Mouse (Mus musculus) forelimb bud, embryonic 11.5 days (tissue): ENCODE data around the gene 1700030J22Rik.
A peak's percentile ranks its signal among the peaks of the same experiment; 100 is the strongest.

ENCODE experiments used
- DNase-seq: peaks from one replicate; pipeline ENCODE4 v3.0.0-alpha.2; 2012; ENCODE audit warnings: low read depth, low spot score

The 1700030J22Rik gene

DNA sequence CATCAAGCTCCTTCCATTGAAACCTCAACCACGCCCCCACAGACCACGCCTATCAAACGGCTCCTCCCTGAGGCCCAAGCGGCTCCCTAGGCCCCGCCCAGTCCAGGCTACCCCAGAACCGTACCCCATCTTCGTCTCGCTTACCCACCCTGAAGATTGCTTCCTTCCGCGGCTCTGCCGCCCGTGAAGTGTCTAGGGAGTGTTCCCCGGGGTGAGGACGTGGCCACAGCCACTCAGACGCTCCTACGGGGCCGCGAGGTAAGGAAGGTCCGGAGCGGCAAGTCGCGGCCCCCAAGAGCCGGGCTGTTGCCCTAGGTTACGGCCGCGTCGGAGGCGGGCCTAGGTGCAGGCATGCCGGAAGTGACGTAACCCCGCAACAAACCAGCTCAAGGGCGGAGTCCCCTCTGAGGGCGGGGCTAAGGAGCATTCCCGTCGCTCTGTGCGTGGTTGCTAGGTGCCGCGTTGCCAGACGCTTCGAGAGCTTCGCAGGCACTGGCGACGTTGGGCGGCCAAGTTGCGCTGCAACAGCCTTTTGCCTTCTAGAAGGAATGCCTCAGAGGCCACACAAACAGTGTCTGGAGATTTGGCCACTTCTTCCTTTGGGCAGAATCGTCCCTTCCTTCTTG lies at the start of gene 1700030J22Rik:
Gene 1700030J22Rik, minus strand, starts transcription at position 329 of the 626 bp plus-strand sequence.
- DNase-seq, result peak; percentile 98

DNA sequence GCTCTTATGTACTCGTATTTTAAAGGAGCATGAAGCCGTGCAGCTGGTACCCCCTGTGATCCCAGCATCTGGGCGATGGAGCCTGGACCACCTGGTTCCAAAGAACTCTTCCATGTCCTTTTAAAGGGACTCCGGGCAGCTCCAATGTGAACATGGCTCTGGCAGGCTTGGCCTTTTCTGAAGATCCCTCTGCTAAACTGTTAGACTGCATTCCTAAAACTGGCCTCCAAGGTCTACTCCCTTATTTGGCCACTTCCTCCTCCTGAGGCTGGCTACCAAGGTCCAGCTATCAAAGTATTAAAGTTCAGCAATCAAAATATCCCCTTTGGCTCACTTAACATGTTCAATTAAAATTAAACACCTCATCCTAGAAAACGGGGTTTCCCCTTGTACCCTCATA lies 48.8 kb upstream of the 1700030J22Rik start:
- no peak for DNase-seq

DNA sequence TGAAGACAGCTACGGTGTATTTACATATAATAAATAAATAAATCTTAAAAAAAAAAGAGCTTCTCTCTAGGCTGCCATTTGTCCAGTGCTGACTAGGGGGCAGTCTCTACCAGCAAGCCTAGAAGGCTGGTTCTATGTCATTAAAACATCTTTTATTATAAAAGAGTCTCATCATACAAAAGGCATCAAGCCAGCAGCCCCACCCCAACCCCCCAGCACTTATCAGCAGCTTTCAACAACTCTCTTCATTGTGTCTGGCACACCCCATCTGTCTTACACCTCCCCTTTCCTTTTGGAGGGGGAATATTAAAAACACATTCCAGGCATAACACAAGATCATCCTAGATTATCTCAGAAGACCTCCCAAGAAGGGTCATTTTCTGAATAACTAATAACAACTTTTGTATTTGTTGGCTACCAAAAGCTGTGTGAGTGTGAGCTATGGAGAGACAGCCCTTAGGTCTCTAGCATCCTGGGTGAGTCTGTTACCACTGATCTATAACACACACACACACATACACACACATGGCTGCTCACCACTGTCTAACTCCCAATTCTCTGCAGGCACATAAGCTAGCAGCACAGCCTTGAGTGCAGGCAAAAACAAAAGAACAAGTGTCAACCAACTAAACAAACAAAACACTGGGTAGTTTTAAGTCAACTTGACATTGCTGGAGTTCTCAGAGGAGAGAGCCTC lies 43.7 kb upstream of the 1700030J22Rik start:
- DNase-seq, result no peak

DNA sequence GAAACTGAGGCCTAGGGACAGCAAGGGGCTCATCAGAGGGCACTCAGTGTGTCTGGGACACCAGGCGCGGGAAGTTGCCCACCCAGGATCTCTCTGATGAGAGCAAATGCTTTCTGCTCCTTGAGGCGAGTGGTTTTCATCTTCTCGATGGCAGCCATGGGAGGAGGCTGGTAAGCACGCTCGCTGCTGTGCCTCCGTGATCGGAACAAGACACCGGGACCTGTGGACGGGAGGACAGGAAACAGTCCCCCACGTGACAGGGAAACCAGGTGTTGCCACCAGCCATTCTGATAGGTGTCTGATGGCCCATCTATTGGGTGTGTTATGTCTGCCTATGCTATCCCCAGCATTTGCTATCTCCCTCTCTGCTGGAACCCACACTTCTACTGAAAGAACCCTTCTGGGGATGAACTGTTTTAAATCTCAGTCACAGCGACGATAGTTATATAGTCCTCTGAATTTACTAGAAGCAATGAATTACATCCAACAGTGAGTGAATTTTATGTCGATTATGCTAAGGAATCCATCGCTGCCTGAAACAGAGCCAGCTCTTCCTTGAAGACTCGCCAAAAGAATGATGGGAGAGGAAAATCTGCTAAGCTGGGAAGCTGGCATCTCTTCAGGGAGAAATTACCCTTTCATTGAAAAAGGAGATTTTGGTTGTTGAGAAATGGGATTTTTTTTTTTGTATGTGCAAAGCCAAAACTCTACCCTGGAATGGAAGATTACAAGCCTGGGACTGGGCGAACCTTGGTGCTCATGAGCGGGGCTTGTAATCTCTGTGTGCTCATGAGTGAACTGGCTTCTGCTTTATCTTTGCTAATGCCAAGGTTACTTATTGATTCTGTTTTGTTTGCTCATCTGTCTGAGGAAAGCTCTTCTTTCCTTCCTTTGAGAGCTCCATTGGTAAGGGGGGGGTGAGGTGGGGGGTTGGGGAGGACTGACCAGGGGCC lies 40.8 kb upstream of the 1700030J22Rik start:
- no peak for DNase-seq

DNA sequence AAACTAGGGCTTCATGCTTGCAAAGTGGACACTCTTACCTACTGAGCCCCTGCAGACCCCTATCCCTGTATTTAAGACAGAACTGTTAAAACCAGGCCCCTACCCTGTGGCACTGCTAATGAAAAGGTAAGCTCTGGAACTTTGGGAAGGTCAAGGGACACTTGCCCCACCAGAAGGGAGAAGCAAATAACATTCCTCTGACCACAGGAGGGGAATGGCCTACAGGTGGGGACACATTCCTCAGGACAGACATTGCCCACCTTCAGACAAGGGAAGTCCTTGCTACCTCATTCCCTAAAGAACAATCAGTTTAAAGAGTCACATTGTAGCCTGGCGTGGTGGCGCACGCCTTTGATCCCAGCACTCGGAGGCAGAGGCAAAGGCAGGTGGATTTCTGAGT lies 39.1 kb upstream of the 1700030J22Rik start:
- DNase-seq, result no peak

DNA sequence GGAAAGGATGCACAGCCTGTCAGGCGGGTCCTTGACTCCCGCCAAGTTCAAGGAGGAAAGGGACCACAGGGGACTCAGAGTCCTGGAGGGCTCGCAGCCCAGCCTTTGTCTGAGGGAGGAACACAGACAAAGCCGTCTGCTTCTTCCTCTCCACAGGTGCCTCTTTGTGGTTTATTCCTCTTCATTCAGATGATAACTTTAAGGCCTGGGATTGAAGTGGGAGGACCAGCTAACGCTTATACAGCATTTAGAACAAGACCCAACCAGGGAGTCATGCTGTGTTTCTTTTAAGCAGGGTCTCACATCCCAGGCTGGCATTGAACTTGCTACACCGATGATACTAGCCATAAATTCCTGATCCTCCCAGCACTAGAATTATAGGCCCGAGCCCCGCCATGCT lies 38.2 kb upstream of the 1700030J22Rik start:
- DNase-seq, result no peak

DNA sequence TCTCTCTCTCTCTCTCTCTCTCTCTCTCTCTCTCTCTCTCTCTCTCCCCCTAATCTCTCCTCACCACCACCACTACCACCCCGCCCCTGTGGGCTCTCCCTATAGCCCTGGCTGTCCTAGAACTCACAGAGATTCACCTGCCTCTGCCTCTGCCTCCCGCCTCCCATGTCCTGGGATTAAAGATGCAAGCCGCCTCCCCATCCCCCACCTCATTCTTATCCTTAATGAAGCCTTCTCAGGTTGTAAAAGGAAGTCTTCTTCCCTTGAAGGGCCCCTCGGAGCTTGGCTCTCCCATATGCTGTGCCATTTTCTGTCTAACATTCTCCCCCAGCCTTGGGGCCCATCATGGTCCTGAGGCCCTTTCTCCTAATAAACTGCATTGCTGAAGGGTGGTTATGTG lies 36.9 kb upstream of the 1700030J22Rik start:
- DNase-seq, result no peak

DNA sequence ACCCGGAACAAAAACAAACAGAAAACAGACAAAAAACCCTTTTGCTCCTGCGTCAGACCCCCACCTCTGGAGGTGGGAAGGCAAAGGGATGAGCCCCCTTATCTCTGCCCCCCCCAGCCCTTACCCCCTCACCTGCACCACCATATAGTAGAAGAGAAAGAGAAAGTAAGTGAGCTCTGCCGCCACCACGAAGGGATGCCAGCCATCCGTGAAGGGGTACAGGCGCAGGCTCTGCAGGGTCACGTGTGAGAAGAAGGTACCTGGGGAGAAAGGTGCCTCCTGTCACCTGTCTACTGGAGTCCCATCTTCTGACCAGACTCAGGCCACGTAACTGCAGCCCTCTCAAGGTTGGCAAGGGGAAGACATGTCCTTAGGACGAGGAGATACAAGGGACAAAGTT lies 32.6 kb upstream of the 1700030J22Rik start:
- no peak for DNase-seq

DNA sequence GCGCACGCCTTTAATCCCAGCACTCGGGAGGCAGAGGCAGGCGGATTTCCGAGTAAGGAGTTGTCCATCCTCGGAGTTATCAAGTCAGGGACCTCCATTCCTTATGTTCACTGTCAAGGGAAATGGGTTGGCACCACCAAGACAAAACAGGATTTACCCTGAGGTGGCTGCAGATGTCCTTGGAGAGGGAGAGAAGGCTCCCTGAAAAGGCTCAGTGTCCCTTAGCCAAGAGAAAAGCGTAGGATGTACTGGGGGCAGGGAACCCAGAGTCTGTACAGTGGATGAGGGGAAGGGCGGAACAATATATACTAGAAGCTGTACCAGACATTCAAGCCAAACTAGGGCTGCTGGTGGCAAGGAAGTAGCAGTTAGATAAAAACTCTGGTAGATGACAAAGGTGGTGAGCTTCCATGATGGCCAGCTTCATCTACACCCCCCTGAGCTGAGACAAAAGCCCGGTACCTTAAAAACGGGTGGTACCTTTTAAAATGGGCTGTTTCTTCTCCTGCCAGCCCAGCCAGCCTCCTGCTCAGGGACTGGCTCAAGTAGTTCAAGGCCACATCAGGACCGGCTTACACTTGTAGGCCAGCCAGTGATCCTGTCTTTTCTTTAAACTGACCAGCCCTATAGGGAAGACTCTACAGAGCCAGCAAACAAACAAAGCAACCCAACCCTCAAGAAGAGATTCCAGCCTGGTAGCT lies 15.4 kb upstream of the 1700030J22Rik start:
- no peak for DNase-seq

DNA sequence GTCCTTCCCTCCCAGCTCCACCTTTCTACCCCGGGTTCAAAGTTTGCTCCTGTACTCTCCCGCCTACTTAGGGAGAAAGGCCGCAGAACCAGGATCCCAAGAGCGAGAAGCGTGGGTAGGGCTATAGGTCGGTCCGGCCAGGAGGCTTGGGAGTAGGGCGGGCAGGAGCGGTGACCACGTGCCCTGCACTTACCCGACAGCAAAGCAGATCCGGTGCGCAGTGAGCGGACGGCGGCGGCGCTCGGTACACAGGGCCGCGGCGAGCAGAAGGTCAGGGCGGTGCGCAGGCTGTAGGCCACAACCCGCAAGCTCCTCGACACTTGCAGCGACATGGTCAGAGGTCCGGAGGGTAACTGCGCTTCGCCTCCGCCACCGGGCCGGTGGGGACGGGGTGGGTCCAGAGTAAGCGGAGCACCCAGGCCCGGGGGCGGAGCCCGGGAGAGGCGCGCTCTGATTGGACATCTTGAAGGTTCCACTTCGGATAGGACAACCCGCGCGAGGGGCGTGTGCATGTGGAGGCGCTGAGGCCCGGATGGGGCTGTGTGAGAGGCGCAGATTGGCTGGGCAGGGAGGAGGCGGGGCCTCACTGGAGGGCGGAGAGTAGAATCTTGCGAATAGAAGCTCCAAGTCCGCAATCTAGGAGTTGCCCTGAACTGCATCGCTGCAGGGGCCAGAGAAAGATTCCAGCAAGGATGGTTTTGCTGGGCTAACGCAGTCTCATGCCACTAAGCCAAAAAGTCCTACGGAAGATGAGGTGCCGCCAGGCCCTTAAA lies 14.5 kb upstream of the 1700030J22Rik start, which contains the start of gene Gcsh:
Gene Gcsh, minus strand, starts transcription at position 443 of the 773 bp plus-strand sequence.
- peak; percentile 97 for DNase-seq

DNA sequence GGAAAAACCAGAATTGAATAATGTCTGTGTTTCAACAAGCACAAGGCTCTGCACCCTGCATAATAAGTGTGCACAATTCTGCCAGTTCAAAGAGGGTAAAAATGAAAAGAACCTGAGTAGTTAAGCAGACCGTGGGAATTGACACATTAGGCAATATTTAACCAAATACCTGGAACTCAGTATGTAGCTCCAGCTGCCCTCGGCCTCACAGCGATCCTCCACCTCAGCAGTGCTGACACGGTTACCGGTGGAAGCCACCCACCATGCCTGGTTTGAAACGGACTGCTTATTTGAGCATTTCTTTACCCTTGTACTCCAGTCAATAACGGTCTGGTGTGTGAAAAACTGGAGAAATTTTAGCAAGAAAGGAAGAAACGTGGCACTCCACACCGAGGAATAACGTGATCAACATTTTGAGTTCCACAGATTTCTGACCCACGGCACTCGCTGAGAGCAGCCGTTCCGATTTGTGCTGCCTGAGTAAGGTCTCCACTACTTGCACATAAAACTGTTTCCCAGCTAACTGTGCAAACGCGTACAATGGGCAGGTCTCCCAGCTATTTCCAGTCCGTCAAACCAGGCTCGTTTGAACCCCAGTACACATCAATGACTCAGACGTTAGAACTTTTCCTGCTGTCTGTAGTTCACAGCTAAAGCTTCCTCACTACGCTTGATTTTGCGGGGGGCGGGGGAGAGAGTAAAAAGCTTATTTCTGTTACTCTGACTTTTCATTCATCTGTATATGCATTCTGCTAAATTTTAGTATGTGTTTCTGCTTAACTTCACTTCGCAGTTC lies 13.6 kb upstream of the 1700030J22Rik start:
- DNase-seq, result peak; percentile 5

DNA sequence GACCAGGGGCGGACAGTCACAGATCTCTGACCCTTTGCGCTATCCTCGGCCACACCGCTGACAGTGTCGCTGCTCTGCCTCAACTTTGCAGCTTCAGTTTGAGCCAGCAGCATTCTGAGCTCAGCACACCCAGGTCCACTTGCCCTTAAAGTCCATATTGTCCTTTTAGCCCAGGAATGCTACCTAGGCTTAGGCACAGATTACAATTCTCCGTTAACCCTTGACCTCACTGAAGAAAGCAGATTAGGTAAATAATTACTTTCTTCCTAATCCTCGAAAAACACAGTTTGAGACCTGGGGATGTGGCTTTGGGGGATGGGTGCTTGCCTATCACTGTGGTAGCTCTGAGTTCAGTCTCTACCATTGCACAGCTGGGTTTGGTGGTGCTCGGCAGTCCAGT lies 12.5 kb upstream of the 1700030J22Rik start:
- DNase-seq, result no peak

DNA sequence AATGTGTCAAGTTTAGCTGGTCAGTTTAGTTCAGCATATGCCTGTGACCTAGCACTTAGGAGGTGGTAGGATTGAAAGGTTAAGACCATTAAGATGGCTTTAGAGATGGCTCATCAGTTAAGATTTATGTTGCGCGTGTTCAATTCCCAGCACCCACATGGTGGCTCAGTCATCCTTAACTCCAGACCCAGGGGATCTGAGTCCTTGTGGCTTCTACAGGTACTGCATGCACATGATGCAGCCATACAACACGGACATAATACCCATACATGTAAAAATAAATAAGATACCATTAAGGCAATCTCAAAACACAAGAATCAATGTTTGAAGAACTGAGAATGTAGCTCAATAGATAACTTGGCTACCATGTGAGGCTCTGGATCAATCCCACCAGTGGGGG lies 11.1 kb upstream of the 1700030J22Rik start:
- DNase-seq, result no peak

DNA sequence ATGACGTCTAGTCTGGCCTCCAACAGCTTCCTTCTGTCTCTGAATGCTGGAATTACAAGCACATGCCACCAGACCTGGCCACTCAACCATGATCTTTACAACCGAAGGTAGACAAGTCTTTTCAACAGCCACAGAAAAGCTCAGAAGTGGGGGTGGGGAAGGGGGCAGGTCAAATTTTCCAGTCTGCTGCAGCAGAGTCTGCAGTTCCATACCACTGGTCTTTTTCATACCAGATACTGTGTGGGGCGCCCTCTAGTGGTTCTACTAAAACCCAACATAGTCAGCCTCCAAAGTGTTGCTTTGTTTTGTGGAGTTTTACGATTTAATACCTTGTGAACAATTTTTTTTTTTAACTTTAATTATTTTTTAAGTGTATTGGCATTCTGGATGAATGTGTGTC lies 1.4 kb upstream of the 1700030J22Rik start:
- peak; percentile 68 for DNase-seq

DNA sequence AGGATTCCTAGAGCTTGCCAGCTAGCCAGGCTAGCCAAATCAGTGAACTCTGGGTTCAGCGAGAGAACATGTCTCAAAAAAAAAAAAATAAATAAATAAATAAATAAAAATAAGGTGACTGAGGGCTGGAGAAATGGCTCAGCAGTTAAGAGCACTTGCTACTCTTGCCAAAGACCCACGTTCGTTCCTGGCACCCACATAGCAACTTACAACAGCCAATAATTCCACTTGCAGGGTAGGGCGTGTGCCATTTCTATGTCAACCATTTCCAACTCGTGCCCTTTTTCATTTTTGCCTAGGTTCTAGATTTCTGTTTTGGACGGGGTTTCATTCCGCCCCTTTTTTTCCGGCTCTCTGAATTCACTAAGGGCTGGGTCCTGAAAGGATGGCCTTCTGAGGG lies 707 bp downstream of the 1700030J22Rik start:
- DNase-seq, result no peak

DNA sequence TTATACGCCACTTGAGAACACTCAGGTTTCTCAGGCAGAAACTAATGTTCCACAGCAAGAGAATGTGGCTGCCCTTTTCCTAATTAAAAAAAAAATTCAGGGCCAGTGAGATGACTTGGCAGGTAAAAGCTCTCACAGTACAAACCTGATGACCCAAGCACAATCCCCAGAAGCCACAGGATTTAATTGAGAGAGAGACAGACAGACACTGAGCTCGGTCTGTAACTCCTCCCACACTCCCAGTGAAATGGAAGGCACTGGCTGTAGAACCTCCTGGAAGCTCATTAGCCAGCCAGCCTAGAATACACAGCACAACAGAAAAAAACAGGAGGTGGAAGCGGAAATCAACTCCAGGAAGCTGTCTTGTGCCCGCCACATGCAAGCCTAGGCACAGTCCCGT lies 3.2 kb downstream of the 1700030J22Rik start:
- DNase-seq, result no peak

DNA sequence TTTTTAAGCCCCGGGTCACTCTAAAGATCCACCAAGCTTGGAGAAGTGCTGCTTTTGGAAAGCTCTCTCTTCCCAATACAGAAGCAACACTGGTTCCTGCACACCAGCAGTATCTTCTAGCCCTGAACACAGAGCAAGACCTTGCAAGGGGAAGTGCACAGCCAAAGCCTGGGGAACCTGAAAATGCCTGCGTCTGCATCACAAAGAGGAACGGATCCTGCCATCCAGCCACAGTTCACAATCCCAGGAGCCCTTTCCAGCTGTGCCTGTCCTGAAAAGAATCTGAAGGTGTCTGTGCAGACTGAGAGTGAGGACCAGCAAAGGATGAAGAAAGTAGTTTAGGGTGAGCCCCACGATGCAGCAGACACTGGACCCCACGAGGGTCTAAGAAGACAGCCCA lies 3.7 kb downstream of the 1700030J22Rik start:
- no peak for DNase-seq

DNA sequence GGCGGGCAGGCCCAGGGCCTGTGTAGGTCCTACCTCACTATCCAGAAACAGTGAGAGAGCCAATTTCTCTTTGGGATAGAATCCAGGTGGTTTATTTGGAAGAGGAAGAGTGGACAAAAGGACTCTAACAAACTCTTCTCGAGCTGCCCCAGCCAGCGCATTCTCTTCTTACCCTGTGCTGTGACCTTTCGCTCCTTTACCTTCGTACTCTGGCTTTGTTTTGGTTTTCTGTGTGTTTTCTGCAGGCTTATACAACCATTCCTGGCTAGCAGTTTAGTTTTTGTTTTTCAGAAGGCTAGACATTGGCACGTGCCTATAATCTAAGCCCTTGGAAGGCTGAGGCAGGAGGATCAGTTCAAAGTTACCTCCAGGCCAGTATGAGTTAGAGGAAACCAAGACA lies 9.2 kb downstream of the 1700030J22Rik start:
- no peak for DNase-seq

DNA sequence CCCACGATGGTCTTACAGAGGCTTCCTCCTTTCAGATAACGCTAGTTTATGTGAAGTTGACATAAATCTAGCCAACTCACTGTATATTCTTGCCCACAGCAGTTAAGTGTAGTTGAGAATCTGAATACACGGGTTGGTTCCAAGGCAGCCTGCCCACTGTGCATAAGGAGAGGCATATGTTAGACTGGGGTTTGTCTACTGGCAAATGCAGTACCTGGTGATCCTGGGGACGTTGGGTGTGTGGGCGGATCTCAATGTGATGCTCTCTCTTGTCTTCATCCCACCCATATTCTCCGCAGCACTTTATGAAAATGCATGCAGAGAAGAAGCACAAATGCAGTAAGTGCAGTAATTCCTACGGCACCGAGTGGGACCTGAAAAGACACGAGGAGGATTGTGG lies 24.3 kb downstream of the 1700030J22Rik start:
- DNase-seq, result no peak

DNA sequence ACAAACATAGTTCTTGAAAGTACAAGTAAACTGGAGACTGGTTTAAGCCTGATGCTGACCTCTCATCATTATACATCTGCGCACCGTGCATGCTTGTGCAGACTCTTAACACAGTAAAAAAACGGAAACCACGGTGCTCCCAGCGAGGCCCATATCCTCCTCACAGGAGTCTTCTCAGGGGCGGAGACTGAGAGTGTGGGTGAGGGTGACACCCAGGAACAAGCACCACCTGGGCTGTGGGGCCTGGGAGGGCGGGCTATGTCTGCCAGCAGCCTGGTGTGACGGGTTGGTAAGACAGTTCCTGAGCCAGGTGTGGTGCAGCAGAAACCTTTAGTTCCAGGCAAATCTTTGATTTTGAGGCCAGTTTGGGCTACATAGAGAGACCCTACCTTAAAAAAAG lies 26.3 kb downstream of the 1700030J22Rik start:
- DNase-seq, result no peak
